Comparison of ENCODE assay signal across 30 mouse cellular contexts in genomic region chr5:125043448-125043847, GRCm38 (mm10). TPM values are rescaled to one million over a fixed set of nuclear protein-coding genes. Genes with fewer than 3 reads are reported as not detected.
A peak's percentile ranks its signal among the peaks of the same experiment; 100 is the strongest.
DNase-seq lines count a peak whose midpoint lies in the region; ATAC-seq and TF ChIP-seq lines count a peak whose summit lies in the region.
"Had no signal": no experiment of that assay in that cellular context is flagged by ENCODE, and none has a peak within 500 bp of the region (broad histone marks: within the 10 kb centered on the region; RNA-seq: fewer than 3 reads in every experiment).

No protein-coding gene starts in this region.

- TF ChIP-seq CTCF in brain, embryonic 14.5 days (IDR thresholded peaks at IDR 0.05; ENCODE audit: borderline replicate concordance, extremely low read depth, insufficient read depth, insufficient read length) = no peak
- TF ChIP-seq CTCF in hindbrain, postnatal 0 days (IDR thresholded peaks at IDR 0.05; ENCODE audit: low read depth) = no peak

- H3K4me3 ChIP-seq in hindbrain, embryonic 12.5 days = no peak overlapping the region
- H3K4me3 ChIP-seq in hindbrain, embryonic 11.5 days (ENCODE audit: low read depth, low read length) = no peak overlapping the region
- no peak overlapping the region for H3K4me3 ChIP-seq in hindbrain, postnatal 0 days (ENCODE audit: low read length)
- H3K4me3 ChIP-seq: embryonic facial prominence, embryonic 12.5 days; embryonic facial prominence, embryonic 15.5 days; forebrain, embryonic 12.5 days; heart, adult 2 months; heart, embryonic 10.5 days; heart, embryonic 13.5 days had no signal

- no peaks in the 10 kb centered on the region for H3K9me3 ChIP-seq in hindbrain, embryonic 12.5 days (replicated peaks)
- H3K9me3 ChIP-seq in hindbrain, embryonic 11.5 days (ENCODE audit: control insufficient read depth, low read length) = no peaks in the 10 kb centered on the region
- no peaks in the 10 kb centered on the region for H3K9me3 ChIP-seq in hindbrain, postnatal 0 days (ENCODE audit: low read length)
- H3K9me3 ChIP-seq: embryonic facial prominence, embryonic 12.5 days; embryonic facial prominence, embryonic 15.5 days; forebrain, embryonic 12.5 days; heart, embryonic 10.5 days; heart, embryonic 13.5 days had no signal

- H3K36me3 ChIP-seq in hindbrain, embryonic 12.5 days = peaks cover 68% of the 10 kb centered on the region
- H3K36me3 ChIP-seq in hindbrain, embryonic 11.5 days (ENCODE audit: control insufficient read depth, insufficient read depth, low read length) = peaks cover 9% of the 10 kb centered on the region
- peaks cover 39% of the 10 kb centered on the region for H3K36me3 ChIP-seq in hindbrain, postnatal 0 days (ENCODE audit: insufficient read depth, low read length)

- H3K27ac ChIP-seq in hindbrain, embryonic 12.5 days = no peak overlapping the region
- no peak overlapping the region for H3K27ac ChIP-seq in hindbrain, embryonic 11.5 days (ENCODE audit: low read depth, low read length)
- H3K27ac ChIP-seq in hindbrain, postnatal 0 days = 0 out of 2 replicates have a peak overlapping the region, but pooled peaks have one; percentile 20
- H3K27ac ChIP-seq: embryonic facial prominence, embryonic 12.5 days; embryonic facial prominence, embryonic 15.5 days; heart, adult 2 months; heart, embryonic 10.5 days; heart, embryonic 13.5 days had no signal

- H3K27me3 ChIP-seq in hindbrain, embryonic 12.5 days = no peaks in the 10 kb centered on the region
- H3K27me3 ChIP-seq in hindbrain, embryonic 11.5 days (ENCODE audit: control insufficient read depth, insufficient read depth, low read length) = no peaks in the 10 kb centered on the region
- no peaks in the 10 kb centered on the region for H3K27me3 ChIP-seq in hindbrain, postnatal 0 days (ENCODE audit: insufficient read depth, low read length)
- H3K27me3 ChIP-seq: embryonic facial prominence, embryonic 12.5 days; embryonic facial prominence, embryonic 15.5 days; forebrain, embryonic 12.5 days; heart, embryonic 13.5 days had no signal

- TF ChIP-seq POLR2A in brain, embryonic 14.5 days (IDR thresholded peaks at IDR 0.05; ENCODE audit: borderline replicate concordance, extremely low read depth, insufficient read depth, insufficient read length, poor library complexity, severe bottlenecking) = no peak

- H3K4me1 ChIP-seq in hindbrain, embryonic 12.5 days = peaks cover 37% of the 10 kb centered on the region
- H3K4me1 ChIP-seq in hindbrain, embryonic 11.5 days (replicated peaks; ENCODE audit: control insufficient read depth, insufficient read depth, low read length) = peaks cover 5% of the 10 kb centered on the region; the same call in 1 of the 2 replicates
- no peaks in the 10 kb centered on the region; the same call in 1 of the 2 replicates for H3K4me1 ChIP-seq in hindbrain, postnatal 0 days (ENCODE audit: insufficient read depth, low read length)

- no peak for DNase-seq in hindbrain, embryonic 11.5 days (ENCODE audit: low spot score)
- peak; percentile 55 for DNase-seq in left cerebral cortex, postnatal 4 days
- DNase-seq in left cerebral cortex, postnatal 10 days (ENCODE audit: extremely low spot score in 1 of 2, low spot score in 2 of 2) = no peak
- DNase-seq in brain, embryonic 14.5 days (ENCODE audit: low read depth) = peak; percentile 58
- no peak for DNase-seq in hindbrain, postnatal 0 days (ENCODE audit: low spot score)
- DNase-seq in adrenal gland, postnatal 4 days (ENCODE audit: low spot score in 2 of 2) = no peak
- DNase-seq: adrenal gland, adult 2 months; adrenal gland, postnatal 25 days; cerebellum, adult 11 months; cerebellum, adult 2 months; cerebellum, adult 9-11 months; cerebellum, postnatal 25 days; gastrocnemius, postnatal 10 days; gastrocnemius, postnatal 36 days; heart, adult 2 months; heart, postnatal 14 days; heart, postnatal 4 days had no signal

- intact Hi-C loops in left cerebral cortex, postnatal 4 days (cut with DNase I) = no loop called here
- intact Hi-C loops in left cerebral cortex, postnatal 10 days (cut with DNase I) = no loop called here

- no peak overlapping the region for H3K4me2 ChIP-seq in hindbrain, embryonic 12.5 days (replicated peaks)
- H3K4me2 ChIP-seq in hindbrain, embryonic 11.5 days (replicated peaks; ENCODE audit: low read depth, low read length) = no peak overlapping the region
- no peak overlapping the region for H3K4me2 ChIP-seq in hindbrain, postnatal 0 days (ENCODE audit: low read depth, low read length)
- H3K4me2 ChIP-seq: embryonic facial prominence, embryonic 12.5 days; embryonic facial prominence, embryonic 15.5 days; forebrain, embryonic 12.5 days; heart, embryonic 13.5 days had no signal

- 0 out of 2 replicates have a peak overlapping the region, but pooled peaks have one; percentile 5 for H3K9ac ChIP-seq in hindbrain, embryonic 12.5 days
- H3K9ac ChIP-seq in hindbrain, embryonic 11.5 days (ENCODE audit: low read depth, low read length) = no peak overlapping the region
- H3K9ac ChIP-seq in hindbrain, postnatal 0 days (replicated peaks; ENCODE audit: low read length) = 0 out of 2 replicates have a peak overlapping the region, but pooled peaks have one; percentile 3
- H3K9ac ChIP-seq: embryonic facial prominence, embryonic 12.5 days; embryonic facial prominence, embryonic 15.5 days; forebrain, embryonic 12.5 days; heart, embryonic 13.5 days had no signal

- 78% methylated on average over 6 of the region's 6 CpGs for WGBS in hindbrain, embryonic 12.5 days
- WGBS in hindbrain, embryonic 11.5 days = 90% methylated on average over 6 of the region's 6 CpGs
- 50% methylated on average over 6 of the region's 6 CpGs for WGBS in hindbrain, postnatal 0 days

- no peak for ATAC-seq in hindbrain, embryonic 12.5 days (ENCODE audit: low FRiP score)
- ATAC-seq in hindbrain, embryonic 11.5 days (ENCODE audit: low FRiP score) = no peak
- 0 out of 2 replicates have a peak, but pooled peaks have one; percentile 21 for ATAC-seq in hindbrain, postnatal 0 days
- ATAC-seq: CD4-positive, CD25-positive, alpha-beta regulatory T cell, adult 4 months; forebrain, embryonic 16.5 days; intestine, postnatal 0 days had no signal

RNA-seq across cellular contexts. Expression of gene Rflna, which starts 40.4 kb away (rescaled TPM):
- 25.0 and 34.1 TPM in 2 replicates for polyA plus RNA-seq in hindbrain, embryonic 12.5 days (2016; fragmentation: Nextera tagmentation; extraction: Ambion mirVana)
- polyA plus RNA-seq in hindbrain, embryonic 11.5 days (2014; fragmentation: Nextera tagmentation; extraction: Ambion mirVana) = 7.8 and 9.2 TPM in 2 replicates
- total RNA-seq in left cerebral cortex, postnatal 4 days (2021) = 1 to 10 TPM; 2.0 to 2.1 TPM
- total RNA-seq in left cerebral cortex, postnatal 10 days (2021) = 1 to 10 TPM; 1.4 to 1.5 TPM
- polyA plus RNA-seq in brain, embryonic 14.5 days (2012; rRNA removed) = 7.7 and 8.4 TPM in 2 replicates
- 9.8 and 14.2 TPM in 2 replicates for total RNA-seq in hindbrain, postnatal 0 days (2014; rRNA removed)
- 7.4 and 7.5 TPM in 2 replicates for polyA plus RNA-seq in hindbrain, postnatal 0 days (2015; fragmentation: Nextera tagmentation; extraction: Ambion mirVana)
- total RNA-seq in adrenal gland, postnatal 4 days (2021) = 1 to 10 TPM; 5.0 to 5.2 TPM
- total RNA-seq: common myeloid progenitor, adult 5-6 weeks; gastrocnemius, adult 18-20 months; granulocyte monocyte progenitor cell, adult 5-6 weeks; MEL had no signal
- polyA plus RNA-seq: CD4-positive, CD25-positive, alpha-beta regulatory T cell, adult 4 months had no signal

Comparison
In these comparisons a context has a peak if more than half of its experiments do, and no peak if none do; other contexts are left out.
1. DNase-seq: peak in left cerebral cortex, postnatal 4 days (single experiment) and brain, embryonic 14.5 days (single experiment); none in hindbrain, embryonic 11.5 days (single experiment), left cerebral cortex, postnatal 10 days (0 of 2), hindbrain, postnatal 0 days (single experiment) and adrenal gland, postnatal 4 days (0 of 2).